Mouse (Mus musculus) brain, embryonic 18.5 days (tissue): ENCODE results near the gene Madd.
"Not testable (repeated sequence)": the region's sequence is repeated elsewhere in the genome, so short reads cannot be mapped to it uniquely, and the experiment has no call there.

Source experiments
- DNase-seq: peaks from one replicate; pipeline ENCODE4 v3.0.0-alpha.2; 2012; ENCODE audit warnings: low read depth, low spot score

Gene Madd

GRCm38 (mm10) chr2:91125101-91125500, 58.5 kb downstream of the Madd start:
- no peak for DNase-seq

- DNase-seq = no peak
These were observed 60.1 kb downstream of the Madd start for GRCm38 (mm10) chr2:91123521-91123920.

- no peak for DNase-seq
These were observed 62.1 kb downstream of the Madd start for GRCm38 (mm10) chr2:91121497-91121896.

GRCm38 (mm10) chr2:91121011-91121410, 62.6 kb downstream of the Madd start:
- no peak for DNase-seq

- no peak for DNase-seq
These were observed 63.4 kb downstream of the Madd start for GRCm38 (mm10) chr2:91120261-91120671.

- no peak for DNase-seq
These were observed 64.1 kb downstream of the Madd start for GRCm38 (mm10) chr2:91119551-91119950.

GRCm38 (mm10) chr2:91119061-91119460, 64.6 kb downstream of the Madd start:
- no peak for DNase-seq

GRCm38 (mm10) chr2:91118647-91119046, 65.0 kb downstream of the Madd start:
- DNase-seq = no peak

- no peak for DNase-seq
These were observed 65.9 kb downstream of the Madd start, which contains the start of gene Mybpc3 for GRCm38 (mm10) chr2:91117585-91118275. Gene Mybpc3 (plus strand): TSS chr2:91118144.

GRCm38 (mm10) chr2:91116842-91117241, 66.8 kb downstream of the Madd start:
- no peak for DNase-seq

- DNase-seq = no peak
These were observed 68.1 kb downstream of the Madd start for GRCm38 (mm10) chr2:91115578-91115970.

GRCm38 (mm10) chr2:91114781-91115577, 68.7 kb downstream of the Madd start:
- no peak for DNase-seq

- DNase-seq = no peak
These were observed 69.8 kb downstream of the Madd start for GRCm38 (mm10) chr2:91113852-91114251.

GRCm38 (mm10) chr2:91113334-91113733, 70.3 kb downstream of the Madd start:
- DNase-seq = no peak

- DNase-seq = no peak
These were observed 71.1 kb downstream of the Madd start for GRCm38 (mm10) chr2:91112491-91112890.

- DNase-seq = not testable (repeated sequence)
These were observed 71.8 kb downstream of the Madd start for GRCm38 (mm10) chr2:91111832-91112231.

- DNase-seq = no peak
These were observed 73.2 kb downstream of the Madd start for GRCm38 (mm10) chr2:91110429-91110828.

GRCm38 (mm10) chr2:91109807-91110385, 73.7 kb downstream of the Madd start:
- DNase-seq = no peak

GRCm38 (mm10) chr2:91109241-91109640, 74.4 kb downstream of the Madd start:
- no peak for DNase-seq

GRCm38 (mm10) chr2:91108156-91108555, 75.5 kb downstream of the Madd start:
- DNase-seq = no peak

GRCm38 (mm10) chr2:91101124-91101740, 82.4 kb downstream of the Madd start:
- DNase-seq = peak; percentile 52

- DNase-seq = no peak
These were observed 85.5 kb downstream of the Madd start for GRCm38 (mm10) chr2:91098156-91098555.
